Comparison of ENCODE assay signal across 12 mouse cellular contexts in the genomic region with DNA sequence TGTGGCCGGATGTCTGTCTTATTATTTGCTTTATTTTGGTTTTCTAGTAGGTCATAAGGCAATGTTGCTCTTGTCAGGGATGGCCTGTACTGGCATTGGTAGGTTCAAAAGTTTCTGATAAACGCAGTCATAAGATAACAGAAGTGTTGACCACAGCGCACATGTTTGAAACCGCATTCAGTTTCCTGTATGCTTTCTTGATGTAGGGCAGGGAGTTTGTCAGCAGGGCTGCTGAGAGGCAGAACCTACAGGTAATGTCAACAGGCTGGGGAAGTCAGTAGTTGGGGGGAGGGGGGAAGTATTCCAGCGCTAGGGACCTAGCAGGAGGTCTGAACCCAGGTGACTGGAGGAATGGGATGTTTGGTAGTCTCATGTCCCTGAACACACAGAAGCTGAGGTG. TPM values are rescaled to one million over a fixed set of nuclear protein-coding genes. Genes with fewer than 3 reads are reported as not detected.
A peak's percentile ranks its signal among the peaks of the same experiment; 100 is the strongest.
DNase-seq lines count a peak whose midpoint lies in the region; ATAC-seq and TF ChIP-seq lines count a peak whose summit lies in the region.
"Had no signal": no experiment of that assay in that cellular context is flagged by ENCODE, and none has a peak within 500 bp of the region (broad histone marks: within the 10 kb centered on the region; RNA-seq: fewer than 3 reads in every experiment).

No protein-coding gene starts in this region.

- peak; percentile 69 for DNase-seq in heart, adult 11 months
- no peak for DNase-seq in heart, postnatal 10 days
- no peak for DNase-seq in G1E (ENCODE audit: low spot score)
- DNase-seq in liver, embryonic 11.5 days (ENCODE audit: low spot score): no peak
- DNase-seq in splenic B cell, adult 2 months (ENCODE audit: low read depth, low spot score): peak; percentile 64
- no peak for DNase-seq in hindbrain, embryonic 14.5 days (ENCODE audit: low spot score)
- DNase-seq in frontal cortex, postnatal 10 days (ENCODE audit: low spot score in 2 of 2): no peak
- DNase-seq: gastrocnemius, adult 2 months; kidney, adult 18-20 months had no signal

- no peaks in the 10 kb centered on the region for H3K27me3 ChIP-seq in G1E (ENCODE audit: insufficient read depth, low read length)
- H3K27me3 ChIP-seq in liver, embryonic 11.5 days (replicated peaks; ENCODE audit: control insufficient read depth, insufficient read depth, low read length): no peaks in the 10 kb centered on the region
- no peaks in the 10 kb centered on the region for H3K27me3 ChIP-seq in splenic B cell, adult 2 months (ENCODE audit: control insufficient read depth, insufficient read depth, low read length, poor library complexity, severe bottlenecking)
- H3K27me3 ChIP-seq in hindbrain, embryonic 14.5 days (ENCODE audit: control insufficient read depth, insufficient read depth, low read length): no peaks in the 10 kb centered on the region
- no peaks in the 10 kb centered on the region for H3K27me3 ChIP-seq in hindbrain, embryonic 13.5 days
- H3K27me3 ChIP-seq: embryonic facial prominence, embryonic 13.5 days had no signal

- peak overlapping the region; percentile 23; the same call in 1 of the 2 replicates for H3K4me2 ChIP-seq in liver, embryonic 11.5 days
- no peak overlapping the region for H3K4me2 ChIP-seq in hindbrain, embryonic 14.5 days (replicated peaks)
- no peak overlapping the region for H3K4me2 ChIP-seq in hindbrain, embryonic 13.5 days
- H3K4me2 ChIP-seq: embryonic facial prominence, embryonic 13.5 days had no signal

- peak overlapping the region; percentile 51; the same call in 1 of the 2 replicates for H3K9ac ChIP-seq in liver, embryonic 11.5 days (ENCODE audit: low read depth, low read length)
- H3K9ac ChIP-seq in hindbrain, embryonic 14.5 days: no peak overlapping the region
- H3K9ac ChIP-seq in hindbrain, embryonic 13.5 days: no peak overlapping the region
- H3K9ac ChIP-seq: embryonic facial prominence, embryonic 13.5 days had no signal

- WGBS in liver, embryonic 11.5 days: 24% methylated on average over 5 of the region's 5 CpGs
- WGBS in hindbrain, embryonic 14.5 days: 83% methylated on average over 5 of the region's 5 CpGs
- WGBS in hindbrain, embryonic 13.5 days: 73% methylated on average over 5 of the region's 5 CpGs

- no peak overlapping the region for H3K4me3 ChIP-seq in G1E (ENCODE audit: low read depth, low read length)
- H3K4me3 ChIP-seq in liver, embryonic 11.5 days (ENCODE audit: low read depth, low read length): no peak overlapping the region
- no peak overlapping the region for H3K4me3 ChIP-seq in hindbrain, embryonic 14.5 days (replicated peaks; ENCODE audit: low read length)
- no peak overlapping the region for H3K4me3 ChIP-seq in hindbrain, embryonic 13.5 days
- H3K4me3 ChIP-seq: embryonic facial prominence, embryonic 13.5 days; gastrocnemius, adult 2 months; left cerebral cortex, adult 2 months had no signal

- H3K27ac ChIP-seq in liver, embryonic 11.5 days (ENCODE audit: low read depth, low read length): peak overlapping the region; percentile 86
- H3K27ac ChIP-seq in hindbrain, embryonic 14.5 days: no peak overlapping the region
- no peak overlapping the region for H3K27ac ChIP-seq in hindbrain, embryonic 13.5 days
- H3K27ac ChIP-seq: embryonic facial prominence, embryonic 13.5 days; gastrocnemius, adult 2 months; left cerebral cortex, adult 2 months had no signal

- intact Hi-C loops in heart, postnatal 10 days (cut with DNase I): no loop called here

- peaks cover 13% of the 10 kb centered on the region for H3K36me3 ChIP-seq in G1E (replicated peaks)
- no peaks in the 10 kb centered on the region for H3K36me3 ChIP-seq in liver, embryonic 11.5 days (ENCODE audit: control insufficient read depth, insufficient read depth, low read length)
- H3K36me3 ChIP-seq in splenic B cell, adult 2 months (ENCODE audit: control insufficient read depth, insufficient read depth, low read length, poor library complexity, severe bottlenecking): no peaks in the 10 kb centered on the region
- H3K36me3 ChIP-seq in hindbrain, embryonic 14.5 days (replicated peaks; ENCODE audit: control insufficient read depth, insufficient read depth): no peaks in the 10 kb centered on the region
- no peaks in the 10 kb centered on the region for H3K36me3 ChIP-seq in hindbrain, embryonic 13.5 days
- H3K36me3 ChIP-seq: embryonic facial prominence, embryonic 13.5 days had no signal

- no peak for TF ChIP-seq CTCF in G1E (IDR thresholded peaks at IDR 0.05; ENCODE audit: low read depth, low read length)

- ATAC-seq in G1E (ENCODE audit: extremely low read depth, insufficient number of reproducible peaks, low FRiP score, poor library complexity, severe bottlenecking): peak; percentile 4
- peak; percentile 59 for ATAC-seq in liver, embryonic 11.5 days (replicated peaks; ENCODE audit: low FRiP score)
- no peak for ATAC-seq in hindbrain, embryonic 14.5 days (ENCODE audit: low FRiP score)
- no peak for ATAC-seq in hindbrain, embryonic 13.5 days (ENCODE audit: low FRiP score)

- H3K9me3 ChIP-seq in G1E (replicated peaks): no peaks in the 10 kb centered on the region
- no peaks in the 10 kb centered on the region for H3K9me3 ChIP-seq in liver, embryonic 11.5 days (ENCODE audit: control insufficient read depth, low read length)
- H3K9me3 ChIP-seq in hindbrain, embryonic 14.5 days (ENCODE audit: control insufficient read depth, low read length): no peaks in the 10 kb centered on the region
- H3K9me3 ChIP-seq in hindbrain, embryonic 13.5 days: no peaks in the 10 kb centered on the region
- H3K9me3 ChIP-seq: embryonic facial prominence, embryonic 13.5 days had no signal

- H3K4me1 ChIP-seq in G1E (ENCODE audit: insufficient read depth, low read depth, low read length): peaks cover 16% of the 10 kb centered on the region
- peaks cover 22% of the 10 kb centered on the region for H3K4me1 ChIP-seq in liver, embryonic 11.5 days (replicated peaks; ENCODE audit: control insufficient read depth, insufficient read depth, low read length)
- no peaks in the 10 kb centered on the region for H3K4me1 ChIP-seq in hindbrain, embryonic 14.5 days (replicated peaks; ENCODE audit: control insufficient read depth, insufficient read depth, low read length)
- no peaks in the 10 kb centered on the region; the same call in 1 of the 2 replicates for H3K4me1 ChIP-seq in hindbrain, embryonic 13.5 days (replicated peaks)
- H3K4me1 ChIP-seq: embryonic facial prominence, embryonic 13.5 days had no signal

RNA-seq across cellular contexts. Expression of a gene that starts 20.8 kb away (rescaled TPM):
- total RNA-seq in heart, postnatal 10 days (2021): 1 to 10 TPM; 5.2 to 6.0 TPM
- 12.0 and 19.9 TPM in 2 replicates for total RNA-seq in G1E (2014; fragmentation: Nextera tagmentation)
- total RNA-seq in G1E (2017): 9.5 and 9.9 TPM in 2 replicates
- polyA plus RNA-seq in G1E (2012): 3.6 and 5.3 TPM in 2 replicates
- 5.7 and 6.5 TPM in 2 replicates for polyA plus RNA-seq in liver, embryonic 11.5 days (2014; fragmentation: Nextera tagmentation; extraction: Ambion mirVana)
- polyA plus RNA-seq in hindbrain, embryonic 14.5 days (2014; fragmentation: Nextera tagmentation; extraction: Ambion mirVana): 7.9 and 9.7 TPM in 2 replicates
- 7.9 and 8.6 TPM in 2 replicates for polyA plus RNA-seq in hindbrain, embryonic 13.5 days (2015; fragmentation: Nextera tagmentation; extraction: Ambion mirVana)

Comparison
In these comparisons a context has a peak if more than half of its experiments do, and no peak if none do; other contexts are left out.
1. DNase-seq: peak in heart, adult 11 months (single experiment) and splenic B cell, adult 2 months (single experiment); none in heart, postnatal 10 days (0 of 2), G1E (single experiment), liver, embryonic 11.5 days (single experiment), hindbrain, embryonic 14.5 days (single experiment) and frontal cortex, postnatal 10 days (0 of 2).
2. ATAC-seq: peak in G1E (single experiment) and liver, embryonic 11.5 days (single experiment); none in hindbrain, embryonic 14.5 days (single experiment) and hindbrain, embryonic 13.5 days (single experiment).